Mouse (Mus musculus): ENCODE measurements at regions not wholly inside any gene's neighbourhood (a gene's known extent, or its start where the extent isn't known, plus 50 kb on each side); places are given as distances from the start of the nearest gene placed in this dataset.

GRCm38 (mm10) chr2:50677456-50677855 is 380.9 kb upstream of the Mmadhc start:
- ATAC-seq (ENCODE audit: low FRiP score, low TSS enrichment) = no peak
- 83% methylated on average over 1 of the region's 1 CpGs for WGBS

GRCm38 (mm10) chr2:50675736-50676550 is 379.3 kb upstream of the Mmadhc start:
- Histone ChIP-seq H3K4me1 (replicated peaks; ENCODE audit: control insufficient read depth, insufficient read depth) (no peaks in the 10 kb centered on the region), H3K9ac (ENCODE audit: low read length) (no peak overlapping the region), H3K27ac (replicated peaks) (no peak overlapping the region), H3K4me2 (replicated peaks; ENCODE audit: low read depth) (no peak overlapping the region), H3K36me3 (ENCODE audit: control insufficient read depth, insufficient read depth, low read length) (no peaks in the 10 kb centered on the region), H3K27me3 (ENCODE audit: control insufficient read depth, insufficient read depth, low read length) (no peaks in the 10 kb centered on the region), H3K4me3 (ENCODE audit: low read depth, low read length) (no peak overlapping the region), H3K9me3 (ENCODE audit: control insufficient read depth, low read length) (no peaks in the 10 kb centered on the region)
- DNase-seq (ENCODE audit: low spot score) (no peak), ATAC-seq (ENCODE audit: low FRiP score, low TSS enrichment) (no peak)
- 67% methylated on average over 7 of the region's 7 CpGs for WGBS
- no peak for TF ChIP-seq CTCF (IDR thresholded peaks at IDR 0.05; ENCODE audit: low read depth)
- no peak for TF ChIP-seq EP300 (optimal IDR thresholded peaks at IDR 0.05)

More at GRCm38 (mm10) chr2:50677456-50677855, 380.9 kb upstream of the Mmadhc start:
- TF ChIP-seq CTCF (IDR thresholded peaks at IDR 0.05; ENCODE audit: low read depth) = no peak
- no peak for TF ChIP-seq EP300 (optimal IDR thresholded peaks at IDR 0.05)
- no peak overlapping the region for H3K4me3 ChIP-seq (ENCODE audit: low read depth, low read length)
- H3K9ac ChIP-seq (ENCODE audit: low read length) = no peak overlapping the region
- H3K4me2 ChIP-seq (replicated peaks; ENCODE audit: low read depth) = no peak overlapping the region
- no peaks in the 10 kb centered on the region for H3K4me1 ChIP-seq (replicated peaks; ENCODE audit: control insufficient read depth, insufficient read depth)
- H3K27ac ChIP-seq (replicated peaks) = no peak overlapping the region
- no peaks in the 10 kb centered on the region for H3K27me3 ChIP-seq (ENCODE audit: control insufficient read depth, insufficient read depth, low read length)
- H3K36me3 ChIP-seq (ENCODE audit: control insufficient read depth, insufficient read depth, low read length) = no peaks in the 10 kb centered on the region
- DNase-seq (ENCODE audit: low spot score) = no peak
- no peaks in the 10 kb centered on the region for H3K9me3 ChIP-seq (ENCODE audit: control insufficient read depth, low read length)

- H3K9ac ChIP-seq (ENCODE audit: low read length) = no peak overlapping the region
- TF ChIP-seq EP300 (optimal IDR thresholded peaks at IDR 0.05) (no peak), CTCF (IDR thresholded peaks at IDR 0.05; ENCODE audit: low read depth) (no peak)
- no peak overlapping the region for H3K27ac ChIP-seq (replicated peaks)
- ATAC-seq (ENCODE audit: low FRiP score, low TSS enrichment) = no peak
- 68% methylated on average over 3 of the region's 3 CpGs for WGBS
- H3K27me3 ChIP-seq (ENCODE audit: control insufficient read depth, insufficient read depth, low read length) = no peaks in the 10 kb centered on the region
- no peaks in the 10 kb centered on the region for H3K9me3 ChIP-seq (ENCODE audit: control insufficient read depth, low read length)
- no peaks in the 10 kb centered on the region for H3K36me3 ChIP-seq (ENCODE audit: control insufficient read depth, insufficient read depth, low read length)
- H3K4me3 ChIP-seq (ENCODE audit: low read depth, low read length) = no peak overlapping the region
- no peak overlapping the region for H3K4me2 ChIP-seq (replicated peaks; ENCODE audit: low read depth)
- DNase-seq (ENCODE audit: low spot score) = no peak
- no peaks in the 10 kb centered on the region for H3K4me1 ChIP-seq (replicated peaks; ENCODE audit: control insufficient read depth, insufficient read depth)
Measured at GRCm38 (mm10) chr2:50674856-50675175, 378.2 kb upstream of the Mmadhc start.

DNA sequence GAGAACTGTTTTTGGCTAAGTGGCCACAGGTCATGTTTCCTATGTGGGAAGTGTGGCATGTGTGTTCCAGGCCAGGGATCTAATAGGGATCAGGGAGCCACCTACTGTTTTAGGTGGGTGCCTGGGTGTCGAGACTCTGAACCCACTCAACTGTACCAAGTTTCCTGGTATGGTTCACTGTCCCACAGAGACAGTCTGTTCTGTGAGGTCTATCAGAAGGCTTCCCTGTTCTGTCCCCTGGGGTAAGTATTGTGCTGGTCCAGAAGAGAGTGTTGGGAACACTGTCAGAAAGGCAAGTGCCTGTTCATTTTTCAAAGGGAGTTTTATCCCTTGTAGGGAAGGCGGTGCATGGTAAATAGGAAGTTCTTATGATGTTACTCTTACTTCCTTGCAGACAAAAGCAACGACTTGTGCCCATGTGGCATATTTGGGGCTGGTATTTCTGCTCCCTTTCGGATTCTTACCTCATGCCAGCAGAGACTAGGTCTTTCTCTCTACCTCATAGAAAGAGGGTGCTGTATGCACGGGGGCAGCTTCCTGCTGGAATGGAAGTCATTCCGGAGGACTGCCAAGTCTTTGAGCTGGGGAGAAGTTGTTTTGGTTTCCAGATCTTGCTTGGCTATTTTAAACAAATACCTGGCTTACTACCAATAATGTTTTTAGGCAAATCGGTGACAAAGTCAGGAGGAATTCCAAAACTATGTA is 377.7 kb upstream of the Mmadhc start:
- WGBS = 58% methylated on average over 7 of the region's 7 CpGs
- ATAC-seq (ENCODE audit: low FRiP score, low TSS enrichment) = no peak
- H3K4me1 ChIP-seq (replicated peaks; ENCODE audit: control insufficient read depth, insufficient read depth) = no peaks in the 10 kb centered on the region

GRCm38 (mm10) chr2:50669297-50669696 is 372.7 kb upstream of the Mmadhc start:
- TF ChIP-seq CTCF (IDR thresholded peaks at IDR 0.05; ENCODE audit: low read depth) (no peak), EP300 (optimal IDR thresholded peaks at IDR 0.05) (no peak)
- Histone ChIP-seq H3K36me3 (ENCODE audit: control insufficient read depth, insufficient read depth, low read length) (no peaks in the 10 kb centered on the region), H3K4me1 (replicated peaks; ENCODE audit: control insufficient read depth, insufficient read depth) (no peaks in the 10 kb centered on the region)

More for the DNA sequence above, 377.7 kb upstream of the Mmadhc start:
- no peak overlapping the region for H3K9ac ChIP-seq (ENCODE audit: low read length)
- no peak for TF ChIP-seq EP300 (optimal IDR thresholded peaks at IDR 0.05)
- TF ChIP-seq CTCF (IDR thresholded peaks at IDR 0.05; ENCODE audit: low read depth) = 0 out of 2 replicates have a peak, but pooled peaks have one; percentile 4
- no peaks in the 10 kb centered on the region for H3K9me3 ChIP-seq (ENCODE audit: control insufficient read depth, low read length)
- DNase-seq (ENCODE audit: low spot score) = no peak
- H3K4me2 ChIP-seq (replicated peaks; ENCODE audit: low read depth) = no peak overlapping the region
- no peaks in the 10 kb centered on the region for H3K36me3 ChIP-seq (ENCODE audit: control insufficient read depth, insufficient read depth, low read length)
- no peaks in the 10 kb centered on the region for H3K27me3 ChIP-seq (ENCODE audit: control insufficient read depth, insufficient read depth, low read length)
- H3K4me3 ChIP-seq (ENCODE audit: low read depth, low read length) = no peak overlapping the region
- no peak overlapping the region for H3K27ac ChIP-seq (replicated peaks)

GRCm38 (mm10) chr2:50668789-50669188 is 372.2 kb upstream of the Mmadhc start:
- DNase-seq (ENCODE audit: low spot score) (no peak), ATAC-seq (ENCODE audit: low FRiP score, low TSS enrichment) (no peak)
- Histone ChIP-seq H3K4me2 (replicated peaks; ENCODE audit: low read depth) (no peak overlapping the region), H3K9ac (ENCODE audit: low read length) (no peak overlapping the region), H3K4me1 (replicated peaks; ENCODE audit: control insufficient read depth, insufficient read depth) (no peaks in the 10 kb centered on the region), H3K4me3 (ENCODE audit: low read depth, low read length) (no peak overlapping the region), H3K27ac (replicated peaks) (no peak overlapping the region), H3K36me3 (ENCODE audit: control insufficient read depth, insufficient read depth, low read length) (no peaks in the 10 kb centered on the region), H3K9me3 (ENCODE audit: control insufficient read depth, low read length) (no peaks in the 10 kb centered on the region), H3K27me3 (ENCODE audit: control insufficient read depth, insufficient read depth, low read length) (no peaks in the 10 kb centered on the region)
- TF ChIP-seq CTCF (IDR thresholded peaks at IDR 0.05; ENCODE audit: low read depth) (no peak), EP300 (optimal IDR thresholded peaks at IDR 0.05) (no peak)
- WGBS = 37% methylated on average over 1 of the region's 1 CpGs

More at GRCm38 (mm10) chr2:50669297-50669696, 372.7 kb upstream of the Mmadhc start:
- DNase-seq (ENCODE audit: low spot score) (no peak), ATAC-seq (ENCODE audit: low FRiP score, low TSS enrichment) (no peak)
- no peak overlapping the region for H3K9ac ChIP-seq (ENCODE audit: low read length)
- H3K27me3 ChIP-seq (ENCODE audit: control insufficient read depth, insufficient read depth, low read length) = no peaks in the 10 kb centered on the region
- no peaks in the 10 kb centered on the region for H3K9me3 ChIP-seq (ENCODE audit: control insufficient read depth, low read length)
- H3K4me2 ChIP-seq (replicated peaks; ENCODE audit: low read depth) = no peak overlapping the region
- no peak overlapping the region for H3K4me3 ChIP-seq (ENCODE audit: low read depth, low read length)
- H3K27ac ChIP-seq (replicated peaks) = no peak overlapping the region
